8 mouse cellular contexts compared by ENCODE assay signal in the genomic region with DNA sequence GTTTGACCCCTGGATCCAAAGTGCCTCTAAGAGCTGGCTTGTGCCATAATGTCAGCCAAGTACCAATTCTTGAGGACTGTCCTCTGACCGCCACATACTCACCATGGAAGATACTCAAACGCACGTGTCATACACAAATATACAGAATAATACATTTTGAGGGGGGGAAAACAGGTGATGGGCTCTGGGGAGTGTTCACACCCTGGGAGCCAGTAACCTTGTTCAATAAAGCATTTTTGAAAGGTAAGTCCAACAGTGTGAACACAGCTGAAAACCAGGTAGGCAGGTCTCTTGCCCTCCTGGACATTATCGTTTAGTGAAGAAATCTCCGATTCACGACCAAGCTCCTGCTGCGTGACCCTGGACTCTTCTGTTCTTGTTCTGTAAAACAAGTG. TPM values are rescaled to one million over a fixed set of nuclear protein-coding genes. Genes with fewer than 3 reads are reported as not detected.
DNase-seq lines count a peak whose midpoint lies in the region; ATAC-seq and TF ChIP-seq lines count a peak whose summit lies in the region.

No protein-coding gene starts in this region.

- H3ac ChIP-seq in myocyte (ENCODE audit: control insufficient read depth, insufficient read length), result peak overlapping the region; percentile 17

- DNase-seq in kidney, adult 2 months, result no peak
- no peak for DNase-seq in limb, embryonic 10.5 days (ENCODE audit: low spot score)
- no peak for DNase-seq in frontal cortex, postnatal 36 days (ENCODE audit: low spot score in 2 of 2)
- no peak for DNase-seq in layer of hippocampus, postnatal 36 days
- DNase-seq in B cell, adult 2 months, result no peak

- peak overlapping the region; percentile 98; the same call in 1 of the 2 replicates for H3K4me3 ChIP-seq in kidney, embryonic 14.5 days (ENCODE audit: low read length)
- no peak overlapping the region for H3K4me3 ChIP-seq in kidney, adult 2 months (ENCODE audit: insufficient read depth, low read depth, low read length)
- peak overlapping the region; percentile 94 for H3K4me3 ChIP-seq in limb, embryonic 10.5 days
- H3K4me3 ChIP-seq in myocyte, result peak overlapping the region; percentile 80

- no peak overlapping the region for H3K9ac ChIP-seq in kidney, embryonic 14.5 days (ENCODE audit: low read depth, low read length)

- no peak for TF ChIP-seq CTCF in kidney, adult 2 months (conservative IDR thresholded peaks at IDR 0.05; ENCODE audit: insufficient read depth, insufficient read length, low read depth, low read length)

- H3K4me1 ChIP-seq in kidney, embryonic 14.5 days (ENCODE audit: control insufficient read depth, insufficient read depth, low read length), result peaks cover 9% of the 10 kb centered on the region
- peaks cover 8% of the 10 kb centered on the region for H3K4me1 ChIP-seq in kidney, adult 2 months (ENCODE audit: control insufficient read depth, insufficient read depth, low read length)
- H3K4me1 ChIP-seq in limb, embryonic 10.5 days, result peaks cover 8% of the 10 kb centered on the region

- peaks cover 39% of the 10 kb centered on the region for H3K79me2 ChIP-seq in myocyte (ENCODE audit: control insufficient read depth, insufficient read depth)

- H3K36me3 ChIP-seq in kidney, embryonic 14.5 days (ENCODE audit: control insufficient read depth, insufficient read depth, low read length), result no peaks in the 10 kb centered on the region
- H3K36me3 ChIP-seq in kidney, adult 2 months (ENCODE audit: control insufficient read depth, insufficient read depth, low read length), result no peaks in the 10 kb centered on the region
- peaks cover 14% of the 10 kb centered on the region for H3K36me3 ChIP-seq in limb, embryonic 10.5 days
- no peaks in the 10 kb centered on the region for H3K36me3 ChIP-seq in myocyte (ENCODE audit: control insufficient read depth, insufficient read depth)

- no peaks in the 10 kb centered on the region for H3K9me3 ChIP-seq in kidney, embryonic 14.5 days (ENCODE audit: control insufficient read depth, low read length)
- H3K9me3 ChIP-seq in limb, embryonic 10.5 days (replicated peaks), result no peaks in the 10 kb centered on the region

- no peak overlapping the region for H3K27ac ChIP-seq in kidney, embryonic 14.5 days (ENCODE audit: low read depth, low read length)
- no peak overlapping the region for H3K27ac ChIP-seq in kidney, adult 2 months (ENCODE audit: insufficient read depth, low read depth, low read length)
- H3K27ac ChIP-seq in limb, embryonic 10.5 days, result no peak overlapping the region

- TF ChIP-seq POLR2A in kidney, adult 2 months (IDR thresholded peaks at IDR 0.05; ENCODE audit: low read depth, low read length), result no peak
- no peak for TF ChIP-seq POLR2A in myocyte (IDR thresholded peaks at IDR 0.05; ENCODE audit: insufficient read length, low read depth)

- H3K4me2 ChIP-seq in kidney, embryonic 14.5 days (replicated peaks; ENCODE audit: low read depth, low read length), result no peak overlapping the region
- peak overlapping the region; percentile 37 for H3K4me2 ChIP-seq in myocyte (ENCODE audit: low read depth)

- H3K27me3 ChIP-seq in kidney, embryonic 14.5 days (ENCODE audit: control insufficient read depth, insufficient read depth, low read length), result no peaks in the 10 kb centered on the region
- no peaks in the 10 kb centered on the region for H3K27me3 ChIP-seq in kidney, adult 2 months (replicated peaks; ENCODE audit: control insufficient read depth, insufficient read depth, low read length)
- no peaks in the 10 kb centered on the region for H3K27me3 ChIP-seq in limb, embryonic 10.5 days (ENCODE audit: low read depth, poor library complexity, severe bottlenecking)
- no peaks in the 10 kb centered on the region for H3K27me3 ChIP-seq in myocyte (ENCODE audit: control insufficient read depth, insufficient read depth, insufficient read length)

- peak; percentile 24; the same call in 1 of the 2 replicates for ATAC-seq in kidney, embryonic 14.5 days (ENCODE audit: low FRiP score, low TSS enrichment)
- ATAC-seq in erythroid progenitor cell, adult 5-6 weeks (replicated peaks; ENCODE audit: low FRiP score, poor library complexity, severe bottlenecking), result peak; percentile 20; the same call in 1 of the 2 replicates

- 35% methylated on average over 7 of the region's 7 CpGs for WGBS in kidney, embryonic 14.5 days
- 38% methylated on average over 7 of the region's 7 CpGs for WGBS in kidney, adult 2 months
- 40% methylated on average over 7 of the region's 7 CpGs for WGBS in limb, embryonic 10.5 days

TF ChIP-seq in myocyte, 11 proteins besides CTCF, POLR2A, EP300 and RAD21:
- TF ChIP-seq REST (IDR thresholded peaks at IDR 0.05; ENCODE audit: insufficient read depth, insufficient read length) (no peak), USF1 (IDR thresholded peaks at IDR 0.05; ENCODE audit: low read depth) (no peak), E2F4 (IDR thresholded peaks at IDR 0.05; ENCODE audit: insufficient read depth) (no peak), SRF (IDR thresholded peaks at IDR 0.05; ENCODE audit: control insufficient read depth, insufficient read length, low read depth) (no peak), MYOG (IDR thresholded peaks at IDR 0.05; ENCODE audit: control insufficient read depth in 1 of 3, insufficient read depth in 1 of 3, insufficient read length in 2 of 3, low read depth in 2 of 3) (no peak), POLR2AphosphoS2 (IDR thresholded peaks at IDR 0.05; ENCODE audit: insufficient read length, low read depth) (no peak), TCF3 (IDR thresholded peaks at IDR 0.05; ENCODE audit: insufficient read length, low read depth) (no peak), MAX (IDR thresholded peaks at IDR 0.05; ENCODE audit: low read depth) (no peak), TCF12 (IDR thresholded peaks at IDR 0.05; ENCODE audit: insufficient read depth, poor library complexity, severe bottlenecking) (no peak), CEBPB (IDR thresholded peaks at IDR 0.05; ENCODE audit: insufficient read depth, poor library complexity, severe bottlenecking) (no peak), MYOD1 (IDR thresholded peaks at IDR 0.05; ENCODE audit: control insufficient read depth in 1 of 3, insufficient read length in 2 of 3, low read depth in 2 of 3) (no peak)

RNA-seq across cellular contexts. Expression of gene Rhot1, which starts 0.4 kb away (rescaled TPM):
- 38.3 and 66.8 TPM in 2 replicates for polyA plus RNA-seq in kidney, embryonic 14.5 days (2014; fragmentation: Nextera tagmentation; extraction: Ambion mirVana)
- polyA plus RNA-seq in kidney, adult 2 months (2012; rRNA removed), result 13.7 and 18.3 TPM in 2 replicates
- total RNA-seq in erythroid progenitor cell, adult 5-6 weeks (2015; ENCODE audit: low replicate concordance), result 10.1 and 14.4 TPM in 2 replicates
- 3.4 and 10.5 TPM in 2 replicates for total RNA-seq in erythroid progenitor cell, adult 5-6 weeks (2017; ENCODE audit: low replicate concordance)
- polyA plus RNA-seq in limb, embryonic 10.5 days (2016; fragmentation: Nextera tagmentation; extraction: Ambion mirVana), result 51.9 and 53.4 TPM in 2 replicates
- polyA plus RNA-seq in myocyte (2012; fragmentation: generic; extraction: Trizol), result 24.9 TPM
- 10 to 100 TPM; 70.9 to 73.4 TPM for total RNA-seq in layer of hippocampus, postnatal 36 days (2021)

RNA-seq across cellular contexts. Expression of gene Rnf135, which starts 24.8 kb away (rescaled TPM):
- polyA plus RNA-seq in kidney, embryonic 14.5 days (2014; fragmentation: Nextera tagmentation; extraction: Ambion mirVana), result 6.4 and 8.0 TPM in 2 replicates
- 7.0 and 7.6 TPM in 2 replicates for polyA plus RNA-seq in kidney, adult 2 months (2012; rRNA removed)
- total RNA-seq in erythroid progenitor cell, adult 5-6 weeks (2015; ENCODE audit: low replicate concordance), result 1.7 and 3.6 TPM in 2 replicates
- 1.5 TPM in 1 of 2 replicates, not detected in the other for total RNA-seq in erythroid progenitor cell, adult 5-6 weeks (2017; ENCODE audit: low replicate concordance)
- polyA plus RNA-seq in limb, embryonic 10.5 days (2016; fragmentation: Nextera tagmentation; extraction: Ambion mirVana), result 4.2 and 5.0 TPM in 2 replicates
- 5.1 TPM for polyA plus RNA-seq in myocyte (2012; fragmentation: generic; extraction: Trizol)
- total RNA-seq in layer of hippocampus, postnatal 36 days (2021), result 1 to 10 TPM; 3.8 to 3.9 TPM

RNA-seq across cellular contexts. Expression of gene Adap2, which starts 54.6 kb away (rescaled TPM):
- polyA plus RNA-seq in kidney, embryonic 14.5 days (2014; fragmentation: Nextera tagmentation; extraction: Ambion mirVana), result 1.3 and 2.1 TPM in 2 replicates
- 25.9 and 26.8 TPM in 2 replicates for polyA plus RNA-seq in kidney, adult 2 months (2012; rRNA removed)
- 2.5 TPM in 1 of 2 replicates, not detected in the other for total RNA-seq in erythroid progenitor cell, adult 5-6 weeks (2015; ENCODE audit: low replicate concordance)
- total RNA-seq in erythroid progenitor cell, adult 5-6 weeks (2017; ENCODE audit: low replicate concordance), result 1.5 and 1.8 TPM in 2 replicates
- polyA plus RNA-seq in limb, embryonic 10.5 days (2016; fragmentation: Nextera tagmentation; extraction: Ambion mirVana), result 0.21 and 0.46 TPM in 2 replicates
- polyA plus RNA-seq in myocyte (2012; fragmentation: generic; extraction: Trizol), result 0.05 TPM
- 1 to 10 TPM; 6.0 to 6.5 TPM for total RNA-seq in layer of hippocampus, postnatal 36 days (2021)
